21 mouse cellular contexts compared by ENCODE assay signal in genomic region chr12:111915781-111916180, GRCm38 (mm10). TPM values are rescaled to one million over a fixed set of nuclear protein-coding genes. Genes with fewer than 3 reads are reported as not detected.
DNase-seq lines count a peak whose midpoint lies in the region; ATAC-seq and TF ChIP-seq lines count a peak whose summit lies in the region.
"Had no signal": no experiment of that assay in that cellular context is flagged by ENCODE, and none has a peak within 500 bp of the region (broad histone marks: within the 10 kb centered on the region; RNA-seq: fewer than 3 reads in every experiment).

No protein-coding gene starts in this region.

- no peak overlapping the region for H3K4me2 ChIP-seq in heart, postnatal 0 days (ENCODE audit: low read depth, low read length)
- no peak overlapping the region for H3K4me2 ChIP-seq in kidney, postnatal 0 days (ENCODE audit: low read length)
- no peak overlapping the region for H3K4me2 ChIP-seq in embryonic facial prominence, embryonic 14.5 days (ENCODE audit: low read depth, low read length)
- H3K4me2 ChIP-seq: forebrain, embryonic 15.5 days; neural tube, embryonic 12.5 days had no signal

- H3K4me1 ChIP-seq in heart, postnatal 0 days (ENCODE audit: control insufficient read depth, insufficient read depth), result peaks cover 15% of the 10 kb centered on the region
- peaks cover 15% of the 10 kb centered on the region for H3K4me1 ChIP-seq in kidney, postnatal 0 days (replicated peaks; ENCODE audit: insufficient read depth, low read length)
- peaks cover 10% of the 10 kb centered on the region for H3K4me1 ChIP-seq in embryonic facial prominence, embryonic 14.5 days (ENCODE audit: control insufficient read depth, insufficient read depth, low read length)
- H3K4me1 ChIP-seq: forebrain, embryonic 15.5 days; neural tube, embryonic 12.5 days had no signal

- H3K9me3 ChIP-seq in heart, postnatal 0 days (replicated peaks; ENCODE audit: control insufficient read depth, low read length), result no peaks in the 10 kb centered on the region
- H3K9me3 ChIP-seq in kidney, postnatal 0 days (replicated peaks; ENCODE audit: low read length), result no peaks in the 10 kb centered on the region
- H3K9me3 ChIP-seq in embryonic facial prominence, embryonic 14.5 days (ENCODE audit: control insufficient read depth, low read length), result no peaks in the 10 kb centered on the region
- H3K9me3 ChIP-seq: forebrain, embryonic 15.5 days; midbrain, embryonic 10.5 days; neural tube, embryonic 12.5 days had no signal

- TF ChIP-seq EP300 in heart, postnatal 0 days (IDR thresholded peaks at IDR 0.05; ENCODE audit: low read depth), result no peak

- no peak for ATAC-seq in heart, postnatal 0 days (ENCODE audit: insufficient read depth, low read depth)
- no peak for ATAC-seq in kidney, postnatal 0 days (replicated peaks; ENCODE audit: low FRiP score, low read depth)
- no peak for ATAC-seq in embryonic facial prominence, embryonic 14.5 days (ENCODE audit: low read depth)
- ATAC-seq: forebrain, embryonic 15.5 days; intestine, postnatal 0 days had no signal

- TF ChIP-seq CTCF in heart, postnatal 0 days (IDR thresholded peaks at IDR 0.05; ENCODE audit: low read depth), result no peak
- TF ChIP-seq CTCF in kidney, postnatal 0 days (IDR thresholded peaks at IDR 0.05; ENCODE audit: low read depth), result no peak

- no peak overlapping the region for H3K9ac ChIP-seq in heart, postnatal 0 days (replicated peaks; ENCODE audit: low read depth, low read length)
- H3K9ac ChIP-seq in kidney, postnatal 0 days (ENCODE audit: low read depth, low read length), result no peak overlapping the region
- no peak overlapping the region for H3K9ac ChIP-seq in embryonic facial prominence, embryonic 14.5 days (ENCODE audit: low read depth, low read length)
- H3K9ac ChIP-seq: forebrain, embryonic 15.5 days; liver, embryonic 14.5 days; neural tube, embryonic 12.5 days had no signal

- 88% methylated on average over 6 of the region's 6 CpGs for WGBS in heart, postnatal 0 days
- 91% methylated on average over 6 of the region's 6 CpGs for WGBS in kidney, postnatal 0 days
- WGBS in embryonic facial prominence, embryonic 14.5 days, result 78% methylated on average over 6 of the region's 6 CpGs

- H3K27me3 ChIP-seq in heart, postnatal 0 days (ENCODE audit: control insufficient read depth, insufficient read depth, low read length), result no peaks in the 10 kb centered on the region
- H3K27me3 ChIP-seq in kidney, postnatal 0 days (ENCODE audit: insufficient read depth, low read length), result no peaks in the 10 kb centered on the region
- no peaks in the 10 kb centered on the region for H3K27me3 ChIP-seq in embryonic facial prominence, embryonic 14.5 days (replicated peaks; ENCODE audit: control insufficient read depth, insufficient read depth, low read length)
- H3K27me3 ChIP-seq: forebrain, embryonic 15.5 days had no signal

- DNase-seq in heart, adult 11 months, result peak; percentile 81
- no peak for DNase-seq in heart, postnatal 25 days (ENCODE audit: low spot score)
- DNase-seq in heart, postnatal 0 days (ENCODE audit: low spot score), result no peak
- no peak for DNase-seq in heart, adult 8-10 months (ENCODE audit: low spot score)
- DNase-seq in kidney, postnatal 0 days (ENCODE audit: low spot score), result no peak
- no peak for DNase-seq in kidney, adult 11 months
- DNase-seq in embryonic facial prominence, embryonic 14.5 days (ENCODE audit: low spot score), result no peak
- no peak for DNase-seq in adrenal gland, adult 2 months
- DNase-seq: embryo, embryonic 11 days; layer of hippocampus, postnatal 36 days; lung, postnatal 4 days; spleen, adult 18-20 months had no signal

- H3K27ac ChIP-seq in heart, postnatal 0 days (ENCODE audit: low read depth), result peak overlapping the region; percentile 69
- peak overlapping the region; percentile 77; the same call in 1 of the 2 replicates for H3K27ac ChIP-seq in kidney, postnatal 0 days
- H3K27ac ChIP-seq in embryonic facial prominence, embryonic 14.5 days (replicated peaks; ENCODE audit: low read depth, low read length), result peak overlapping the region; percentile 53; the same call in 1 of the 2 replicates
- H3K27ac ChIP-seq: forebrain, embryonic 15.5 days; liver, embryonic 14.5 days; midbrain, embryonic 10.5 days; neural tube, embryonic 12.5 days had no signal

- intact Hi-C loops in heart, postnatal 25 days (cut with DNase I), result loop anchor here (2.0 kb wide), 1 partner anchor 17 kb away; no protein-coding TSS in a partner anchor

- no peak overlapping the region for H3K4me3 ChIP-seq in heart, postnatal 0 days (ENCODE audit: low read depth, low read length)
- H3K4me3 ChIP-seq in kidney, postnatal 0 days (replicated peaks; ENCODE audit: low read depth, low read length), result no peak overlapping the region
- H3K4me3 ChIP-seq in embryonic facial prominence, embryonic 14.5 days (ENCODE audit: low read depth, low read length), result no peak overlapping the region
- H3K4me3 ChIP-seq: erythroblast, embryonic 14.5 days; forebrain, embryonic 15.5 days; midbrain, embryonic 10.5 days; neural tube, embryonic 12.5 days had no signal

- H3K36me3 ChIP-seq in heart, postnatal 0 days (replicated peaks; ENCODE audit: control insufficient read depth, insufficient read depth, low read length), result no peaks in the 10 kb centered on the region
- H3K36me3 ChIP-seq in kidney, postnatal 0 days (ENCODE audit: insufficient read depth, low read length), result no peaks in the 10 kb centered on the region
- no peaks in the 10 kb centered on the region for H3K36me3 ChIP-seq in embryonic facial prominence, embryonic 14.5 days (ENCODE audit: control insufficient read depth, insufficient read depth, low read length)
- H3K36me3 ChIP-seq: forebrain, embryonic 15.5 days; midbrain, embryonic 10.5 days; neural tube, embryonic 12.5 days had no signal

RNA-seq across cellular contexts. Expression of gene Ppp1r13b, which starts 7.9 kb away (rescaled TPM):
- 10 to 100 TPM; 17.4 to 19.1 TPM for total RNA-seq in heart, postnatal 25 days (2021)
- 18.2 TPM in 2 replicates for total RNA-seq in heart, postnatal 0 days (2014; rRNA removed; ENCODE audit: low replicate concordance)
- 9.9 and 11.2 TPM in 2 replicates for polyA plus RNA-seq in heart, postnatal 0 days (2015; fragmentation: Nextera tagmentation; extraction: Ambion mirVana)
- total RNA-seq in heart, adult 8-10 months (2022), result 10 to 100 TPM; 16.7 to 20.8 (median 18.6) TPM
- 14.6 and 16.7 TPM in 2 replicates for polyA plus RNA-seq in kidney, postnatal 0 days (2015; fragmentation: Nextera tagmentation; extraction: Ambion mirVana)
- polyA plus RNA-seq in embryonic facial prominence, embryonic 14.5 days (2014; fragmentation: Nextera tagmentation; extraction: Ambion mirVana), result 15.3 and 17.2 TPM in 2 replicates
- total RNA-seq in adrenal gland, adult 2 months (2021), result 10 to 100 TPM; 13.8 to 15.9 TPM
- 5.9 and 6.6 TPM in 2 replicates for polyA plus RNA-seq in adrenal gland, adult 2 months (2012; rRNA removed)

RNA-seq across cellular contexts. Expression of gene Atp5mpl, which starts 51.0 kb away (rescaled TPM):
- total RNA-seq in heart, postnatal 25 days (2021), result 1,000 to 10,000 TPM; 1,393 to 1,435 TPM
- total RNA-seq in heart, postnatal 0 days (2014; rRNA removed; ENCODE audit: low replicate concordance), result 727 and 889 TPM in 2 replicates
- polyA plus RNA-seq in heart, postnatal 0 days (2015; fragmentation: Nextera tagmentation; extraction: Ambion mirVana), result 3,038 and 3,095 TPM in 2 replicates
- total RNA-seq in heart, adult 8-10 months (2022), result 1,000 to 10,000 TPM; 1,302 to 1,352 (median 1,330) TPM
- 1,132 and 1,318 TPM in 2 replicates for polyA plus RNA-seq in kidney, postnatal 0 days (2015; fragmentation: Nextera tagmentation; extraction: Ambion mirVana)
- polyA plus RNA-seq in embryonic facial prominence, embryonic 14.5 days (2014; fragmentation: Nextera tagmentation; extraction: Ambion mirVana), result 670 and 799 TPM in 2 replicates
- 100 to 1,000 TPM; 274 to 451 TPM for total RNA-seq in adrenal gland, adult 2 months (2021)
- polyA plus RNA-seq in adrenal gland, adult 2 months (2012; rRNA removed), result 3.2 and 6.1 TPM in 2 replicates

RNA-seq across cellular contexts. Expression of gene Tdrd9, which starts 55.6 kb away (rescaled TPM):
- under 1 TPM; 0.08 to 0.13 TPM for total RNA-seq in heart, postnatal 25 days (2021)
- 0.04 TPM in 1 of 2 replicates, not detected in the other for total RNA-seq in heart, postnatal 0 days (2014; rRNA removed; ENCODE audit: low replicate concordance)
- polyA plus RNA-seq in heart, postnatal 0 days (2015; fragmentation: Nextera tagmentation; extraction: Ambion mirVana), result 0.11 and 0.27 TPM in 2 replicates
- total RNA-seq in heart, adult 8-10 months (2022), result under 1 TPM; 0.05 to 0.50 (median 0.29) TPM
- polyA plus RNA-seq in kidney, postnatal 0 days (2015; fragmentation: Nextera tagmentation; extraction: Ambion mirVana), result 0.18 and 0.32 TPM in 2 replicates
- 0.21 and 0.34 TPM in 2 replicates for polyA plus RNA-seq in embryonic facial prominence, embryonic 14.5 days (2014; fragmentation: Nextera tagmentation; extraction: Ambion mirVana)
- total RNA-seq in adrenal gland, adult 2 months (2021), result under 1 TPM in 1 of 2 experiments, not detected in 1; 0.07 TPM
- 0.06 TPM in 1 of 2 replicates, not detected in the other for polyA plus RNA-seq in adrenal gland, adult 2 months (2012; rRNA removed)
- total RNA-seq: CH12.LX; granulocyte monocyte progenitor cell, adult 5-6 weeks; monocyte, adult 5-6 weeks had no signal
- polyA plus RNA-seq: erythroblast, embryonic 14.5 days had no signal
